Mouse (Mus musculus) thymus, postnatal 0 days (tissue): ENCODE measurements around the gene Dnajc5. TPM values are rescaled to one million over a fixed set of nuclear protein-coding genes. Genes with fewer than 3 reads are reported as not detected.

Experiments
- DNase-seq: peaks from one replicate; pipeline ENCODE4 v3.0.0-alpha.2; 2015; ENCODE audit warnings: low spot score
- polyA plus RNA-seq: library from polyadenylated mRNA; unstranded; fragments of >200 nt; fragmentation: Nextera tagmentation; extraction: Ambion mirVana; gene quantifications from 2 replicates; pipeline ENCODE4 v1.2.1, GENCODE M21; 2015

Dnajc5 gene
- polyA plus RNA-seq, 1 experiment from 2014 or later, result 86.7 TPM

DNA sequence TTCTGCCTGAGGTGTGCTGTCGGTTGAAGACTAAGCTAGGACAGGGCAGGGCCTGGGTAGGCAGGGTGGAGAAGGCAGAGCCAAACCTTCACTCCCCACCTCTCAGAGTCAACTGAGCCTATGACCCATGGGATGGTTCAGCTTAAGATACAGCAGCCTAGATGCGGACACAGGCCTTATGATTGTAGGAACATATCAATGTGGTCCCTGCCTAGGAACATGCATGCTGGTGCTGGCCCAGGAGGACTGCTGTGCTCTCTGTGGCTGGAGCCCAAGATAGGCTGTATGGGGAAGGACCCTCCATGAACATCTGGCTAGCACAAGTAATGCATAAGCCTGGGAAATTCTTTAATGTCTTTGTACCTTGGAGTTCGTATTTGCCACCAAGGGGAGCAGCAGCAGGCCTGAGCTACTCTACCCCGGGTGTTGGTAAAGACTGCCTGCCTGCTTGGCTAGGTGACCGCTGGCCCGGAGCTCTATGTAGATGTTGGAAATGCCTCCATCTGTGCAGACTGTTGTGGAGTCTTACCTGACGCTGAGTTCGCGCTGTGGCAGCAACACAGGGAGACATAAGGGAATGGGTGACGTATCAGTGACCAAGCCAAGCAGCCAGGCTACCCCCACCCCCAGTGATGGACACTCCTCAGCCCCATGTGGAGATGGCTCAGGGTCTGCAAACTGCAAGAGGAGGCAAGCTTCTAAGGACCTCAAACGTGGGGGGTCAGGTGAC, 51.8 kb downstream of the Dnajc5 start:
- DNase-seq, result no peak

DNA sequence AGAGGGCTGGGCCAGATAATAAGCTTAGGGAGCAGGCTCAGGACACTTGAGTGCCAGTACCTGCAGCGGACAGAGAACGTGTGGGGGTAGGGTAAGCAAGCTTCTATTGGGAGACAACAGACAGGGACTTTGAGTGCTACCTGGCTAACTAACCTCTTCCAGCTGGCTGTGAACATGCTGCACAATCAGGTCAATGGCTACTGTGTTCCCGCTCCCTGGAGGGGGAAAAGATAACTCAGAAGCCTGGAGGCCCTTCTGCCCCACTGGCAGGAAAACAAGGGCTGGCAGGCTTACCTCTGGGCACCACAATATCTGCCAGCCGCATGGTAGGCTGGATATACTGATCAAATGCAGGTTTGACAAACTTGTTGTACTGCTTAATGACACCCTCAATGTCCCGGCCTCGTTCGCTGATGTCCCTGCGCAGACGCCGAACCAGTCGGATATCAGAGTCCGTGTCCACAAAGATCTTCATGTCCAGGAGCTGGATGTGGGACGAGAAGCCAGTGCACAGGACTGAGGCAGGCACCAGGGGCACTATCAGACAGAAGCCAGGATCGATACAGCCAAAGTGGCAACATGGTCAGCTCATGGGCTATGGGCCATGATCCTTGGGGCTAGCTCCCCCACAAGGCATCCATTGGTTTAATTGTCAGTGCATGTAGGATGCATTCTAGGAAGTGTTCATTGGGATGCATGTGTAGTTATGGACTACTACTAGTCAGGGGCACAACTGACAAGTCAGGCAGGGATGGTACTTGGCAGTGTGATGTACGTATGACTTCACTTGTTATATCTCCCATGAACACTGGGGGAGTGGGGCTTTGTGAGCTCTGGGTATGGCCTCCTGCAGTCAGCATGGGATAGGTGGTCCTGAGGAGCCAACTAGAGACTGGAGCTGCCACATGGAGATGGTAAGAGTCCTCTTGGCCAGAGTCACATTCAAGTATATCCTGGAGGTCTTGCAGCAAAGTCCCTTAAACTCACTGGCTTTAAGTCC, 52.9 kb downstream of the Dnajc5 start:
- no peak for DNase-seq

DNA sequence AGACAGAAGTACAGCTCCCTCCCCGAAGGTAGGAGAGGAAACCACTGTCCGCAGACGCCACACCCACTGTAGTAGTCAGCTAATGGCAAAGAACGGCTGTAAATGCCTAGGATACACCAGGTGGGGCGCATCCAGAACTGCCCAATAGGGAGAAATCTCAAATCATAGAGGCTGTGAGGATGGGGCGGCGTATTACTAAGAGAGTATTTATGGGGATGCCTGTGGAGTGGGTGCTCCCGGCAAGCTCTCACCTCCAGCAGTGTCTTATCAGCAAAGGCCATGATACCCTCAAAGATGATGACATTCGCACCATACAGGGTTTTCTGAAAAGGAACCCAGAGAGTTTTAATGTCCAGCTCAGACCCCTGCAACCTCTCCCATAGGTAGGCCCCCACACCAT, 53.7 kb downstream of the Dnajc5 start:
- DNase-seq, result no peak

DNA sequence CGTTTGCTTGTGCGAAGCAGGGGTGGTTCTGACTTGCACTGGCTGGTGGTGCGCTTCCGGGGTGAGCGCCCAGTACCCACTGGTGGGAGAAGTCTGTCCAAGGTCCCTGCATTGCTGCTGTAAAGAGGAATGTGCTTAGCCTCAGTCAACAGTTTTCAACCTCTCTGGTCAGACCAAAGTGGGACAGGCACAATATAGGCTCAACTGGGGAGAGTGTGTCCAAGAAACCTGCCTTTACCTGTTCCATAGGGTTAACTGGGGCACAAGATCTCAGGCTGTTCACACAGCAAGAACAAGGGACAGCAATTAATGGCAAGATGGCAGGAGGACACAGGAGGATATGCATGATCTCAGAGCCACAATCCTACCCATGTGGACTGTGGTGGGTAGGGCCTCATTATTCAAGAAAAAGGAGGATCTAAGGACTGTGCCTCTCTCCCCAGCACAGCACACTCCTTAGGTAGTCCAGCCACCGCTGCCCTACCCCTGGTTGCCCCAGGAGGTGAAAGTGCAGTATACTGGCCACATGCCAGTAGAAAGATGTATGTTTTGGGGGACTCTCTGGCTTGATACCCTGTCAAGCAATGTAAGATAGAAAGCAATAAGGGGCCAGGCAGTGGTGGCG, 54.7 kb downstream of the Dnajc5 start:
- DNase-seq, result no peak

DNA sequence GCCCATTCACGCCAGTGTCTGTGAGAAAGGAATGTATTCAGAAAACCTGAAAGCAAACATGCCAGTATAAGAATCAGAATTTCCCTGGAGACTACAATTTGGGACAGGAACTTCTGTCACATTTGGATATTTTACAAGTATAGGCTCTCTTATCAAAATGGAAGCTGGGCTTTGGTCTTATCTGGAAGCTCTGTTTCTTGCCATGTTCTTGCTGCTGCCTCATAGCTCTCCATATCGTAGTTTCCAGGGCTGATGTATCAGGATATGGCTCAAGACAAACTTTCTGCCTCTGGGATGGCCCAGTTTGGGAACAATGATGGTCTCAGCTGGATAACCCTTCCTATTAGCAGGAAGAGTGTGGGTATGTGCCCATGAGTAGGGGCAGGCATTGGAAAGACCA, 56.3 kb downstream of the Dnajc5 start:
- DNase-seq, result no peak

DNA sequence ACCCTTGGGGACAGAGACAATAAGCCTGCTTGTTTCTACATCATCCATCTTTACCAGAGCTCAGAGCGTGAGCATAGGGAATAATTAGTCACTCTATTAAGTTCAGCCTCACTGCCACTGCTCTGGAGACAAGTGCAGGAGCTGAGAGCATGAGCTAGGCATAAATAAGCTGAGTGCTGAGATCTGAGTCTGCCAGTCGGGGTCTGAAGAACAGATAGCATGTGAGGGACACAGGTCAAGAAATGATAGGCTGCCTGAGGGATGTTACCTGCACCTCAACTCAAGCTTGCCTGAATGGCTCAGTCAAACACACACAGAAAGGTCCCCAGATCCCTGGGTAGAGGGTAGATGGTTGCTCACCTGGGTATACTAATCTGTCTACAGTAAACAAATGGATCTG, 56.8 kb downstream of the Dnajc5 start:
- no peak for DNase-seq

DNA sequence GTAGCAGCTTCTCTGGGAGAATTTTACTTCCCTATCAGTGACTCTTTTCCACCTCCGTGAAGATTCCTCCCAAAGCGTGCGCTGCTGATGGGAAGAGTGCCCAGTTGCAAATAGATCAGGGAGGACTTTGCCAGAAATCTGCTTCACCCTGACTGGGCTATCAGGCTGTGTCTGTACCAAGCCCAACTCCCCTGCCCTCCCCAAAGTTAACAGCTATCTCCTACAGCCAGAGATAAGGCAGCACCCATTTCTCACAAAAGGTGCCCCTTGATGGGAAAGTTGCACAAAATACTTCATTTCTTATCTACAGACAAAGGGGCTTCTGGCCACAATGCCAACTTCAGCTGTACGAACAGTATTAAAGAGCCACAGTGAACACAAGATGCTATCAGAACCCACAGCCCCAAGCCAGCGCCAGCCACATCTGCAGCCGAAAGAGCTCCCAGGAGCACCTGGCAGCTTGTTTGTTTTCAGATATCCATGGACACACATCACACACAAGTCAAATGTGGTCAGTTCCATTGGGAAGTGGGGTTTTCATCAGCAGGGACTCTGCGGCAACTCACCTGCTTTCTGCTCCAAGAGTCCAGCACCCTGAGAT, 57.8 kb downstream of the Dnajc5 start:
- no peak for DNase-seq

DNA sequence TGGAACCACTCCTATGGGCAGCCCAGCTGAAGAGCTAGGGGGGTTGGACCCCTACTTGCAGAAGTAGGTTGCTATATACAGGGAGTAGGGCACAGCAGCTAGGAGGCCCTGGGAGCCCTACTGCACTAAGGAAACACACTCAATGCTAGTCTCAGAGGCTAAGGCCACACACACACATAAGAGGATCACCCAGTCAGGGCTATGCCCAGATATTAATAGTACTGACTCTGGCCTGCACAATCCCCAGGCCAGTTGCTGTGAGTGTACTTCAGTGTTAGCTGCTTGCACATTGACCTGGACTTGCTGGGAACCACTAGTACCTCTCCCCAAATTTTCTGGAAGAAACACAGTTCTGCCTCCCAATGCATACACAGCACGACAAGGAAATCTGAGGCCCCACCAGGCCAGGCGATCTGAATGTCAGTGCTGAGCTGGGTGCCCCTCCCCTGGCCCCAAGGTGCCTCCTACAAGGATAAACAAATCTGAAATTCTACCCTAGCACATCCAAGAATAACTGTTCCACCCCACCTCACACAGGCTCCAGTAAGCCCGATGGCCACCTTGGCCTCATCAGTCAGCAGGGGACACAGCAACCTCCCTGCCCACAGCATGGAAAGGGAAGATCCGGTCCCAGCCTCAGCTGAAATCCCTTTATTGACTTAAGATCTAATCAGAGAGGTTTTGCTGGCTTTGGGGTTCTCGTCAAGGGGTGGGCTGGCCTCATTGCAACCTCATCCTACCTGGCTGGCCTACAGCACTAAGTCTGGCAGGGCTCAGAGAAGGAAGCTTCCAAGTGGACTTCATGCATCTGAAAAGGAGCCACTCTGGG, 58.7 kb downstream of the Dnajc5 start:
- no peak for DNase-seq

DNA sequence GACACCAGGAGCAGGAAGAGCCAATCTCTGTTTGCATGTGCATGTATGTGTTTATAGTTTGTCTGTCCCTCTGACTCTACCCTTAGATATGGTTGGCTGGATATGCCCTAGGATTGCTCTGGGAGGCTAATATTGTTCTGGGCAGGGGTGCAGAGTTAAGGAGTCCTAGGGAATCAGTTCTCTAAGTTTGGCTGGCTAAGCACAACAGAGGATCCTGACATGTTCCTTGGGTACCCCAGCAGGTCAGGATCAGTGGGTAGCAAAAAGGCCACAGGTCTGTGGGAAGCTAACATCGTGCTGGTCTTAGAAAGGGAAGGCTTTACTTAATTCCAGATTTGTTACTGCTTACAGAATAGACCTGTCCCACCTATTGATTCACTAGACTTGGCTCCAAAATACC, 59.4 kb downstream of the Dnajc5 start:
- no peak for DNase-seq

DNA sequence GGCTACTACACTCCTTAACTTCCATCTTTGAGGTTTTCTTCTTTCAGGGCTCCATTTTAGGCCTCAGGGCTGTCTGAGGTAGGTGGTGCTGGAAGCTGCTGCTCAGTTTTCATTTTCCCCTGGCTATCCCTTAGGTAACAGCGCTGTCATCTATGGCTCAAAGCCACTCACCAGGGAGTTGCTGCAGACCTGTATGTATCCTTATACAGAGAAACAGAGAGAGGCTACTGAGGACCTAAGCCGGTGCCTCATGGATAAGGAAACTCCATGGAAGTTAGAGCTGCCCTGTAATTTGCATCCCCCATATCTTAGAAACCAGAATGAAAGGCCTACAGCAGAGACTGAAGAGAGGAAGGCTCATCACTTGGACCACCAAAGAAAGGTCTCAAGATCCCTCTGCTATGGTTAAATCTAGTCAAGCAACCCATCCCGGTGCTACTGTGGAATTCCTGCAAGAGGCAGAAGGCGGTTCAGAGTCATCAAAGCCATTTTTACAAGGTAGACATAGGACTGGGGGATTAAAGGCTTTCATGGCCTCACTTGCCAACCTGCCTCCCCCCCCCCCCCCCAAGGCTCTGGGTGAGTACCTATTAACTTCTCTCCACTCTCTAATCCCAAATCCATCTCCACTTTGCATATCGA, 60.0 kb downstream of the Dnajc5 start:
- DNase-seq, result no peak

DNA sequence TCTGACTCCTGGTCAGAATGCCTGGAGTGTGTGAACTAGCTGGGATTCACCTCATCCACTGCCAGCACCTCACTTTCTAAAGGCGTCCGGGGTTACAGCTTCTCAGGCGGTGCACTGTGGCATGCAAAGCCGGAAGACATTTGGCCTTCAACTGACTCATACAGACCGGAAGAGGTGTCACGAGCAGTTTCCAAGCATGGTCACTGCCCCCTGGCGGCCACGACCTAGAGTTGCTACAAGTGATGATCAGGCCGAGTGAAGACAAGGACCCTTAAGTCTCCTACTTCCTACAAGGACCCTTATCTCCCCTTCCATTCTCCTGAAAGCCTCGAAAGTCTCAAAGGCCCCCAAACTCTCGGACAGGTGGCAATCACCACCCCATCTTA, 60.7 kb downstream of the Dnajc5 start:
- DNase-seq, result peak; percentile 92

DNA sequence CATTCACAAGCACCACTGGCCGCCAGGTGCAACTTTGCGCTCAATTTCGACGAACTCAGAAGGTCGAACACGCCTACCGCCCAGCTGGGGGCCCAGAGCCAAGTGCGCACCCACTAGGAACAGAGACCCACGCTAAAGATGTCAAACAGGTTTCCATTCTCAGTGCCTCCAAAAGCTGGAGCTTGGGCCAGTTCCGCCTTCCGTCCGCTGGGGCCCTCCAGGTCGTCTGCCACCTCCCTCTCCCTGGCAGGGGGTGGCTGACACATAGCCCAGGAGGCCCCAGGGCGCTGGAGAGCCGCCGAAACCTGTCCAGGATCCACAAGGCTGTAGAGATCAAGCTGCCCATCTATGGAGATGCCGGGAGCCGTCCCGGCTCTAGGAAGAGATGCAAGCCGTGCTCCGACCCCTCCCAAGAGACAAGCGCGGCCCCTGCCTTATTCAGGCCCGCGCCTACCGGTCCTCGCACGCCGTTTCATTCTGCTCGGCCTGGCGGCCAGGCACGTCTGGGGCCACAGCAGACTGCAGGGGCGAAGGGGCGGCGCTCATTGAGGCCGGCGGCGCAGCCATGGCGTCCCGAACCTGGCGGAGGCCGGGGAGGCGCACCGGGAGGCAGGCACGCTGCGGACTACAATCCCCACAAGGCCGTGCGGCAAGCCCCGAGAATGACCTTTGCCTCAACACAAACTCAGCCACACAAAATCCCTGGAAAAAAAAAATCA, 61.3 kb downstream of the Dnajc5 start:
- DNase-seq, result peak; percentile 70

DNA sequence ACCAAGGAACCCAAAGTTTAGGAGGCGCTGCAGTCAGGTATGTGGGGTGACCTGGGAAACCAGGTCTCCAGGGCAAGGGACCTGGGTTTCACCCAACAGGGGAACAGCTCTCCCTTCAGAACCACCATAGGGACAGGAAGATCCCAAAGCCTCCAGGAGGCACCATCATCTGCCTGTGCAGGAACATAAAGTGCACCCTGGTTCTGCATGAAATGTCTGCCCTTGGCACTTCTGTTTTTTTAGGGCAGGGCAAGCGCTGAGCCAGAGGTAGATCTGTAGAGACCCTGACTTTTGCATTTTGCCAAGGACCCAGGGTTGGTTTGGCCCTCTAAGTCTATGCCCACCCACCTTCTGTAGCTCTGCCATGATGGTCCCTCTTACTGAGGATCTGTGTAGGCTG, 62.1 kb downstream of the Dnajc5 start:
- no peak for DNase-seq

DNA sequence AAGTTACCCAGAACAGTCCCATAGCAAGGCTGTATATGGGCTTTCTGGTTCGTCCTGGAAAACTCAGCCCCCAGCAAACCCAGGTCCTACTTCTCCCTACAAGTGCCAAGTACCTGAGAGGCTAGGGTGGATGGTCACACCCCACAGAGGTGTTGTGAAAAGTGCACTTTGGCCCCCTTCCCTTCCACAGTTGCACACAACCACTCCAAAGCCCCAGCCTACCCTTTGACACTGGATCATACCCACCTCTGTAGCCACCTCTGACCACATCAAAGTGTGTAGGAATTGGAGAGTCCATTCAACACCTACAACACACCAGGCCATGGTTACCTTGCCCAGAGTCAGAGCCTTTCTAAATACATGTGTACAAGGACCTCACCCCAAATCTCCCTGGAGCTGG, 62.7 kb downstream of the Dnajc5 start:
- no peak for DNase-seq

DNA sequence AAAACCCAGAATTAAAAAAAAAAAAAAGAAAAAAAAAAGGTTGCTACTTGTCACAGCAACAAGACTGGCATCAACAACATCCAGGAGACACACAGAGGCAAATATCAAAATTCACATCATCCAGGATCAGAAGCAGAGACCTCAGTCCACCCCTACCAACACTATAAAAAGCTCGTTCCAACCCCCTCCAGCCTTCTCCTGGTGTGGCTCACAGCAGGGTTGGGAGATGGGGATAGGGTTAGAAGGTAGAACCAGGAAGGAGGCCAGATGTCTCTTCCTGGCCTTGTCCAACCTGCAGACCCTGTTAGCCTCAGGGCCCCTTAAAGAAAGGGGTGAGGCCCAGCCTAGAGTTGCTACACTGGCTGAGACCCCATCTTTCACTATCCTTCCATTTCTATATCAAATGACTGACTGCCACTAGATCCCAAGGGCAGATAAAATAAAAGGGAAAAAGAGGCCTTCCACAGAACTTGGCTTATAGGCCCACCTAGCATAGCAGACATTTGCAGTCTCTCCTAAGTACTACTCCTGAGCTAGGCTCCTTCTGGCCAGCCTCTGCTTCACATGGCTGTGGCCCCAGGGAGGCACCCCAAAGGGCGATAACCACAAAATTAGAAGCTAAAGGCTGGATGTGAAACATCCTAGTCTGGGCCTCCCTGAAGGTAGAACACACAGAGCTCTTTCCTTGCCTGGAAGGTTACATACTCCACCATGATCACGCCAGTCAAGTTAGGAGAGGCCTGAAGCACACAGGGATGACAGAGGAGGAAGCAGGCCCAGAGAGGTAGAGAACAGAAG, 63.4 kb downstream of the Dnajc5 start:
- DNase-seq, result no peak

DNA sequence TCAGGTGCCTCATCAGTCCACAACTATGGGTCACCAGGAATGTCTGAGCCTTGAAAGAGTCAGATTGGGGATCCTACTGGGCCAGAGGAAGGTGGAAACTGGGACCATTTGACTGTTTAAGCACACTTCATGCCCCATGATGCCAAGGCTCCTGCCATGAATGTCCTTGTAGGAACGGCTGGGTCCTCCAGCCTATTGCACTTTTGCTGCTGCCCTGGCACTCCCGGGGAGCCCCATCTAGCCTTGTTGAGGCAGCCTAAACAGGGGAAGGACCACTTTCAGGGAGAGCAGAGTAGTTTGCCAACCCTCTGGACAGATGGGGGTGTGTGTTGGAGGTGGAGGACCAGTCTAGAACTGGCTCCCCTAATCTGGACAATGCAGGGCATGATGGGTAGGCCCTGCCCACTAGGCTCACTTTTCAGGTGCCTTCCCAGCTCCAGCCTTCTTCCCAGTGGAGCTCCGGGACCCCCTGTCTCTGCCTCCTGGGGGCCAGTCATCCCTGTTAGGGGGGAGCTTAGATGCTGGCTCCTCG, 64.2 kb downstream of the Dnajc5 start, which contains the start of gene Uckl1:
Gene Uckl1, minus strand, starts transcription at position 482 of the 532 bp plus-strand sequence.
- DNase-seq, result no peak

DNA sequence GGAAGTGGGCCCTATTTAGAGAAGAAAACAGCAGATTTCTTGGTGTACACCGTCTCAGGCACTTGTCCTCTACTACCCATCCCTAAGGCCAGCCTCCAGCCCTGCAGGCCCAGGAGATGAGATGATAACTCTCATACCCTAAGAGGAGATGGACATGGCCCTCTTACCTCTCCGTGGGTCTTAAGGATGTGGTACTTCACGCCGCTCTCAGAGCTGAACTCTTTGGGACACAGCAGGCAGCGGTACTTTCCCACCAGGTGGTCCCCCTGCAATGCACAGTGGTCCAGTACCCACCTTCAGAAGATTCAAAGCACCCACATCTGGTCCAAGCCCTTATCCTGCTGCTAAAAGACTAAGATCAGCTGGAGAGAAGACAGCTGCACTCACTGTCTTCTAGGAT, 65.2 kb downstream of the Dnajc5 start:
- DNase-seq, result no peak

DNA sequence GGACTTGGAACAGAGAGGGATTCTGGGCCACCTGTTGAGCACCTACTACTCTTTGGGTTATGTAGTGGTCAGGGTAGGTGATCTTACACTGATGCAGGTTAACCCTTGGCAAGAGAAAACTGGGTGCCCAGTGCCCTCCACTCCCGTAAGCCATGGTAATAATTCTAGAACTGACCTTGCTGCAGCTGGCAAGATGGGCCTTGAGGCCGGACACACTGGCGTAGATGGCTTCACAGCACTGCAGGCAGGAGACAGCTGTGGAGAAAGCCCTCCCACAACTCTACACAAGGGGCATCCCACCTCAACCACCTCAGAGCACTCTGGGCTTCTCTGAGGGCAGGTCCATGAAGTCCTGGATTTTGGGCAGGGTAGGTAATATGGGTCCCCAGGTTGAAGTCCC, 65.8 kb downstream of the Dnajc5 start:
- DNase-seq, result no peak
